Mouse (Mus musculus): ENCODE results near the gene Rpl10. TPM values are rescaled to one million over a fixed set of nuclear protein-coding genes. Genes with fewer than 3 reads are reported as not detected.

Gene Rpl10
- polyA plus RNA-seq, 1 experiment from 2014 or later = 438 TPM

- Histone ChIP-seq H3K9me3 (ENCODE audit: low read length) (no peaks in the 10 kb centered on the region), H3K4me3 (ENCODE audit: low read depth, low read length) (peak overlapping the region; percentile 62), H3K36me3 (replicated peaks; ENCODE audit: insufficient read depth, low read length) (no peaks in the 10 kb centered on the region), H3K4me1 (ENCODE audit: insufficient read depth) (peaks cover 8% of the 10 kb centered on the region; the same call in 1 of the 2 replicates), H3K27ac (ENCODE audit: low read depth) (peak overlapping the region; percentile 91), H3K4me2 (ENCODE audit: low read depth, low read length) (peak overlapping the region; percentile 76), H3K9ac (replicated peaks) (peak overlapping the region; percentile 66), H3K27me3 (ENCODE audit: insufficient read depth, low read length) (no peaks in the 10 kb centered on the region)
- DNase-seq (peak; percentile 87), ATAC-seq (peak; percentile 78)
- WGBS (ENCODE audit: insufficient replicate concordance) = 17% methylated on average over 39 of the region's 39 CpGs
- TF ChIP-seq EP300 (IDR thresholded peaks at IDR 0.05; ENCODE audit: low read depth) (no peak), CTCF (IDR thresholded peaks at IDR 0.05; ENCODE audit: low read depth) (no peak)
These were observed 11.9 kb downstream of the Rpl10 start for GRCm38 (mm10) chrX:74282395-74283091.

DNA sequence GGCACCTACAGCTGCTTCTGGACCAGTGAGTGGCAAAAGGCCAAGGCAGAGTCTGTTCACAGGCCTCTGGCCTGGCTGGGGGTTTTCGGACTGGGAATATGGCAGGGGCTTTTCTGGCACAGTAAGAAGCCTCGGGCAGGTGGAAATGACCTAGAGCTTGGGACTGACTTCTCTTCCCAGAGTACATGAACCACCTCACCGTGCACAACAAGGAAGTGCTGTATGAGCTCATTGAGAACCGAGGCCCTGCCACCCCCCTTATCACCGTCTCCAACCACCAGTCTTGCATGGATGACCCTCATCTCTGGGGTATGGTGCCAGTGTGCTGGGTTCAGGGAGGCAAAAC, 12.5 kb downstream of the Rpl10 start:
- Histone ChIP-seq H3K4me1 (ENCODE audit: insufficient read depth) (peaks cover 8% of the 10 kb centered on the region; the same call in 1 of the 2 replicates), H3K4me2 (ENCODE audit: low read depth, low read length) (peak overlapping the region; percentile 76), H3K4me3 (ENCODE audit: low read depth, low read length) (peak overlapping the region; percentile 62), H3K27me3 (ENCODE audit: insufficient read depth, low read length) (no peaks in the 10 kb centered on the region), H3K9me3 (ENCODE audit: low read length) (no peaks in the 10 kb centered on the region), H3K36me3 (replicated peaks; ENCODE audit: insufficient read depth, low read length) (no peaks in the 10 kb centered on the region), H3K9ac (replicated peaks) (peak overlapping the region; percentile 66), H3K27ac (ENCODE audit: low read depth) (peak overlapping the region; percentile 91)
- ATAC-seq (peak; percentile 3; the same call in 1 of the 2 replicates), DNase-seq (no peak)
- WGBS (ENCODE audit: insufficient replicate concordance) = 21% methylated on average over 5 of the region's 5 CpGs
- TF ChIP-seq EP300 (IDR thresholded peaks at IDR 0.05; ENCODE audit: low read depth) (no peak), CTCF (IDR thresholded peaks at IDR 0.05; ENCODE audit: low read depth) (no peak)

DNA sequence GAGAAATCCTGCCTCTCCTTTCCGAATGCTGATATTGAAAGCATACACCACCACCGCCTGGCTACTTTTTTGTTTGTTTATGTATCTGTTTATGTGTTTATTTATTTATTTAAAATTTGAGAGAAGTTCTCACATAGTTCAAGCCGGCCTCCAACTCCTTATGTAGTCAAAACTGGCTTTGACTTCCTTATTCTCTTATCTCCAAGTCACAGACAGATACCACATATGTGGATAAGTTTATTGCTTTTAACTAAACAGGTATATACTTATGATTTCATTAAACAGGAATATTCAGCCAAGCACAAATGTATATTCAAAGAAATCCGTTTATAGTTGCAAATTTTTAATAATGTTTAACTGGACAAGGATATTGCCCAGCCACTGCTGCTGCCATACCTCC, 22.8 kb downstream of the Rpl10 start:
- Histone ChIP-seq H3K36me3 (replicated peaks; ENCODE audit: insufficient read depth, low read length) (0 out of 2 replicates have a peak, but pooled peaks cover 5% of the 10 kb centered on the region), H3K4me1 (ENCODE audit: insufficient read depth) (0 out of 2 replicates have a peak, but pooled peaks cover 3% of the 10 kb centered on the region), H3K9me3 (ENCODE audit: low read length) (no peaks in the 10 kb centered on the region), H3K4me3 (ENCODE audit: low read depth, low read length) (no peak overlapping the region), H3K27me3 (ENCODE audit: insufficient read depth, low read length) (no peaks in the 10 kb centered on the region), H3K27ac (ENCODE audit: low read depth) (no peak overlapping the region), H3K9ac (replicated peaks) (no peak overlapping the region), H3K4me2 (ENCODE audit: low read depth, low read length) (no peak overlapping the region)
- ATAC-seq (no peak), DNase-seq (no peak)
- TF ChIP-seq CTCF (IDR thresholded peaks at IDR 0.05; ENCODE audit: low read depth) = no peak
- no peak for TF ChIP-seq EP300 (IDR thresholded peaks at IDR 0.05; ENCODE audit: low read depth)
- WGBS (ENCODE audit: insufficient replicate concordance) = 58% methylated on average over 4 of the region's 4 CpGs

DNA sequence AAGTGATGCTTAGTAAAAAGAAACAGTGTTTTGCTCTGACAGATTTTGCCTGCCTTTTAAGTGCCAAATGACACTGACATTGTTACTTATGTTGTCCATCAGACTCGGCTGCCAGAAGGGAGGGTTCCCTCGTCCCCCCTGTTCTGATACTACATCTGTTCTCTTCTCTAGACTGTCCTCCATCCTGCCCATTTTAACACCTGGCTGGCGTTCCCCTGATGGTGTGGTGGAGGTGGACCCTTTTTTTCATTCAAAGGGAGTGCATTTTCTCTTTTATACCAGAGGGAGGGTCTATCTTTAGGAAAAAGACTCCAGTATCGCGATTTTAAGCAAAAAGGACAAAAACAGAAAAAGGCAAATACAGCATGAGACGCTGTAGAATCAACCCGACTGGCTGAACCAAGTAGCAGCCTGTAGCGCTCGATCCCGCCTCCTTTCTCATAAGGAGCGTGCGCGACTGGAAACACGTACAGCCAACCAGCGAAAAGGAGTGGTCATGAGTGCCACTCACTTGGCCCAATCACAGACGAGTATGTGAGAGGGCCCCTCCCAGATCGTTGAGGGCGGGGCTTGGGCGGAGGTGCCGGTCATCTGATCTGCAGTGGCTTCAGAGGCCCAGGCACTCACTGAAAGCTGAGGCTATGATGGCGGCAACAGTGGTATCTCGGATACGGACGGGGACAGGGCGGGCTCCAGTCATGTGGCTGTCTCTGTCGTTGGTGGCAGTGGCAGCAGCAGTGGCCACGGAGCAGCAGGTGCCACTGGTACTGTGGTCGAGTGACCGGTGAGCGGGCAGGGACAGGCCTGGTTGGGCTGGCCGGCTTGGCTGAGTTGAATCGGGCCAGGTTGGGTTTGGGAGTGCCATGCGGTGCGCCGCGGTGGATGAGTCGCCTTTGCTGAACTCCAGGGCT, 26.2 kb downstream of the Rpl10 start, which contains the start of gene Atp6ap1:
Gene Atp6ap1 (plus strand): TSS at position 560 of the 911 bp plus-strand sequence.
- Histone ChIP-seq H3K27me3 (ENCODE audit: insufficient read depth, low read length) (no peaks in the 10 kb centered on the region), H3K27ac (ENCODE audit: low read depth) (peak within 1 kb of the TSS; percentile 78), H3K4me3 (ENCODE audit: low read depth, low read length) (peak within 1 kb of the TSS; percentile 74), H3K36me3 (replicated peaks; ENCODE audit: insufficient read depth, low read length) (peaks cover 12% of the 10 kb centered on the region; the same call in 1 of the 2 replicates), H3K9me3 (ENCODE audit: low read length) (no peaks in the 10 kb centered on the region), H3K4me2 (ENCODE audit: low read depth, low read length) (peak within 1 kb of the TSS; percentile 77), H3K4me1 (ENCODE audit: insufficient read depth) (peaks cover 9% of the 10 kb centered on the region), H3K9ac (replicated peaks) (peak within 1 kb of the TSS; percentile 84)
- WGBS (ENCODE audit: insufficient replicate concordance) = 20% methylated on average over 37 of the region's 37 CpGs
- DNase-seq (peak; percentile 93), ATAC-seq (peak; percentile 99)
- no peak for TF ChIP-seq CTCF (IDR thresholded peaks at IDR 0.05; ENCODE audit: low read depth)

- no peak overlapping the region for H3K9ac ChIP-seq (replicated peaks)
- no peak for TF ChIP-seq EP300 (IDR thresholded peaks at IDR 0.05; ENCODE audit: low read depth)
- TF ChIP-seq CTCF (IDR thresholded peaks at IDR 0.05; ENCODE audit: low read depth) = no peak
- H3K27ac ChIP-seq (ENCODE audit: low read depth) = no peak overlapping the region
- no peaks in the 10 kb centered on the region for H3K27me3 ChIP-seq (ENCODE audit: insufficient read depth, low read length)
- no peak for DNase-seq
- WGBS (ENCODE audit: insufficient replicate concordance) = 55% methylated on average over 1 of the region's 1 CpGs
- no peaks in the 10 kb centered on the region for H3K9me3 ChIP-seq (ENCODE audit: low read length)
- ATAC-seq = no peak
- H3K4me1 ChIP-seq (ENCODE audit: insufficient read depth) = peaks cover 9% of the 10 kb centered on the region
- H3K36me3 ChIP-seq (replicated peaks; ENCODE audit: insufficient read depth, low read length) = peaks cover 17% of the 10 kb centered on the region
- H3K4me2 ChIP-seq (ENCODE audit: low read depth, low read length) = peak overlapping the region; percentile 42
- no peak overlapping the region for H3K4me3 ChIP-seq (ENCODE audit: low read depth, low read length)
These were observed 27.7 kb downstream of the Rpl10 start for GRCm38 (mm10) chrX:74298348-74298747.

DNA sequence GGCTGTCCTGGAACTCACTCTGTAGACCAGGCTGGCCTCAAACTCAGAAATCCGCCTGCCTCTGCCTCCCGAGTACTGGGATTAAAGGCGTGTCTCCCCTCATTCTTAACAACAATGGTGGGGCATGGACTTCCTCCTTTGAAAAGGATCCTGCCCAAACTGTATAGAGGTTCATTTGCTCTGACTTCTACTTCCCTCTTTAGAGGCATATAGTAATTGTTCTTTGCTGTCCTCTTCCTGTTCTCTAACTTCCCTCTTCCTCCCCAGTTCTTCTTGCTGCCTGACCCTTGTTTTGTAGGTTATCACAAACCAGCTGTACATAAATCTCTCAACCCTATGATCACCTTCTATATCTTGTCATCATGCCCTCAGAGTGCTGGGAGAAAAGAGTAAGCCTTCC, 29.1 kb downstream of the Rpl10 start:
- no peak overlapping the region for H3K4me3 ChIP-seq (ENCODE audit: low read depth, low read length)
- no peaks in the 10 kb centered on the region for H3K9me3 ChIP-seq (ENCODE audit: low read length)
- 57% methylated on average over 3 of the region's 3 CpGs for WGBS (ENCODE audit: insufficient replicate concordance)
- H3K27me3 ChIP-seq (ENCODE audit: insufficient read depth, low read length) = no peaks in the 10 kb centered on the region
- no peak overlapping the region for H3K9ac ChIP-seq (replicated peaks)
- peaks cover 9% of the 10 kb centered on the region for H3K4me1 ChIP-seq (ENCODE audit: insufficient read depth)
- H3K27ac ChIP-seq (ENCODE audit: low read depth) = peak overlapping the region; percentile 44
- H3K36me3 ChIP-seq (replicated peaks; ENCODE audit: insufficient read depth, low read length) = peaks cover 26% of the 10 kb centered on the region
- ATAC-seq = no peak
- H3K4me2 ChIP-seq (ENCODE audit: low read depth, low read length) = no peak overlapping the region
- DNase-seq = no peak
- TF ChIP-seq EP300 (IDR thresholded peaks at IDR 0.05; ENCODE audit: low read depth) = no peak
- TF ChIP-seq CTCF (IDR thresholded peaks at IDR 0.05; ENCODE audit: low read depth) = no peak

Measured in liver, postnatal 0 days (tissue).